Mouse (Mus musculus) liver, embryonic 14.5 days (tissue): ENCODE measurements around the gene Timp4. TPM values are rescaled to one million over a fixed set of nuclear protein-coding genes. Genes with fewer than 3 reads are reported as not detected.

Experiments used
- ATAC-seq: fragments of 200-750 bp; cut with Nextera tagmentation; 2 replicates; pipeline ENCODE4 v1.8.0; 2017; ENCODE audit warnings: moderate number of reproducible peaks, mild to moderate bottlenecking, moderate library complexity; ENCODE audit not compliant: insufficient read depth
- DNase-seq, 3 experiments: peaks; one replicate each; pipeline ENCODE4 v3.0.0-alpha.2; 2012 to 2013; ENCODE audit warnings: low read depth in 3 of 3, low spot score in 3 of 3
- H3K27ac ChIP-seq: fragments of 300-500 bp; sonication (generic); 2 replicates; pipeline ENCODE4 v1.5.1; 2014; ENCODE audit warnings: moderate library complexity, mild to moderate bottlenecking, control low read depth, inconsistent platforms
- H3K27me3 ChIP-seq: fragments of 300-500 bp; sonication (generic); 2 replicates; pipeline ENCODE4 v1.6.1; 2014; ENCODE audit warnings: mild to moderate bottlenecking, low read length, moderate library complexity; ENCODE audit not compliant: control insufficient read depth, insufficient read depth
- H3K36me3 ChIP-seq: fragments of 300-500 bp; sonication (generic); replicated peaks from 2 replicates; pipeline ENCODE4 v1.6.1; 2014; ENCODE audit warnings: low read depth; ENCODE audit not compliant: control insufficient read depth, insufficient read depth
- H3K4me1 ChIP-seq, 2 experiments: fragments of 200-500 bp in 1 of 2; fragments of 300-500 bp in 1 of 2; sonication (generic) in 1 of 2; replicated peaks; 2 replicates each; pipeline ENCODE4 v1.6.1; 2012 to 2014; ENCODE audit warnings: antibody characterized with exemption in 1 of 2, inconsistent platforms in 1 of 2, low read length in 1 of 2; ENCODE audit not compliant: control insufficient read depth in 2 of 2, insufficient read depth in 2 of 2
- H3K4me2 ChIP-seq: fragments of 300-500 bp; sonication (generic); 2 replicates; pipeline ENCODE4 v1.6.1; 2014; ENCODE audit warnings: low read depth, mild to moderate bottlenecking, control low read depth, moderate library complexity
- H3K4me3 ChIP-seq, 2 experiments: fragments of 200-500 bp in 1 of 2; fragments of 300-500 bp in 1 of 2; sonication (generic) in 1 of 2; 2 replicates each; pipeline ENCODE4 v1.5.1; 2012 to 2014; ENCODE audit warnings: low read depth in 2 of 2, low read length in 2 of 2, mild to moderate bottlenecking in 2 of 2, control low read depth in 1 of 2, inconsistent platforms in 1 of 2, moderate library complexity in 1 of 2; ENCODE audit not compliant: insufficient read depth in 1 of 2
- H3K9ac ChIP-seq: fragments of 300-500 bp; sonication (generic); replicated peaks from 2 replicates; pipeline ENCODE4 v1.6.1; 2014; ENCODE audit warnings: mild to moderate bottlenecking, control low read depth, moderate library complexity
- H3K9me3 ChIP-seq: fragments of 300-500 bp; sonication (generic); 2 replicates; pipeline ENCODE4 v1.6.1; 2016; ENCODE audit warnings: low read length, mixed read lengths; ENCODE audit not compliant: control insufficient read depth
- CTCF ChIP-seq: IDR thresholded peaks from 2 replicates; pipeline ENCODE4 v1.5.1; 2016; ENCODE audit warnings: antibody characterized with exemption, low read depth, control low read depth
- EP300 ChIP-seq: IDR thresholded peaks from 2 replicates; pipeline ENCODE4 v1.6.1; 2016; ENCODE audit warnings: antibody characterized with exemption, low read depth
- WGBS: fragments of 180-500 bp; shearing (Covaris S2); extraction: QIAGEN DNeasy Blood & Tissue Kit; methylation state at CpG from one replicate; pipeline ENCODE4 v1.1.7; 2014; ENCODE audit not compliant: insufficient replicate concordance; 5-methylcytosine and 5-hydroxymethylcytosine counted together
- polyA plus RNA-seq, 2 experiments: library from polyadenylated mRNA; depleted of rRNA in 1 of 2; stranded (reverse) in 1 of 2; unstranded in 1 of 2; fragments of >200 nt; fragmentation: Nextera tagmentation in 1 of 2; extraction: Ambion mirVana in 1 of 2; gene quantifications; 2 replicates each; pipeline versions ENCODE4 v1.2.1 to v1.2.3; 2012 to 2014

Timp4 gene
- polyA plus RNA-seq, 2 experiments: not detected

- Histone ChIP-seq H3K9me3 (no peaks in the 10 kb centered on the region), H3K4me1 (no peaks in the 10 kb centered on the region), H3K27me3 (no peaks in the 10 kb centered on the region), H3K4me3 (no peak overlapping the region), H3K36me3 (no peaks in the 10 kb centered on the region), H3K27ac (no peak overlapping the region), H3K4me2 (no peak overlapping the region), H3K9ac (no peak overlapping the region)
- 69% methylated on average over 9 of the region's 9 CpGs for WGBS
- TF ChIP-seq CTCF (no peak), EP300 (no peak)
- DNase-seq (no peak), ATAC-seq (no peak)
These were observed 13.7 kb downstream of the Timp4 start for GRCm38 (mm10) chr6:115238031-115239027.

GRCm38 (mm10) chr6:115232562-115232961 lies 19.4 kb downstream of the Timp4 start:
- Histone ChIP-seq H3K4me3 (no peak overlapping the region), H3K4me2 (no peak overlapping the region), H3K9me3 (no peaks in the 10 kb centered on the region), H3K4me1 (no peaks in the 10 kb centered on the region), H3K27me3 (no peaks in the 10 kb centered on the region), H3K36me3 (no peaks in the 10 kb centered on the region), H3K9ac (no peak overlapping the region), H3K27ac (no peak overlapping the region)
- DNase-seq: no peak
- 22% methylated on average over 1 of the region's 1 CpGs for WGBS
- TF ChIP-seq EP300 (no peak), CTCF (no peak)
- ATAC-seq: no peak

DNA sequence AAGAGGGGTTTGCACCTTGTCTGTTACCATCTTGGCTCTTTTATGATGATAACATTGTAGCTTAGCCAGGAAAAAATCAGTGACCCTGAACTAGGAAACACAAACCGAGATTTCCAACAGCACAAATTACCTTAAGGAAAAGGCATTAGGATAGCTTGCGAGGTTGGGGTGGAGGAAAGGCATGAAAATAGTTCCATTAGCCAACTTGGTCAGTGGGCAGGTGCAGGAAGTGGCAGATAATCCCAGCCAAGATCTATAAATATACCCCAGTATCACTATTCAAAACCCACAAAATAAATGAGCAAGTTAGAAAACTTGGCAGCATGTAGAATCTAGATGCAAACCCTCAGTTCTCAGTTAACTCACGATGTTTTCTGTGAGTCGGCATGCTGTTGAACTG lies 20.2 kb downstream of the Timp4 start:
- WGBS: 57% methylated on average over 4 of the region's 4 CpGs

GRCm38 (mm10) chr6:115230557-115230956 lies 21.4 kb downstream of the Timp4 start:
- Histone ChIP-seq H3K9me3 (no peaks in the 10 kb centered on the region), H3K27ac (no peak overlapping the region), H3K4me2 (no peak overlapping the region), H3K4me3 (no peak overlapping the region), H3K4me1 (no peaks in the 10 kb centered on the region), H3K27me3 (no peaks in the 10 kb centered on the region), H3K9ac (no peak overlapping the region), H3K36me3 (no peaks in the 10 kb centered on the region)
- TF ChIP-seq EP300: no peak
- TF ChIP-seq CTCF: no peak
- DNase-seq: no peak
- no peak for ATAC-seq
- WGBS: 61% methylated on average over 3 of the region's 3 CpGs

More for the DNA sequence above, 20.2 kb downstream of the Timp4 start:
- no peaks in the 10 kb centered on the region for H3K4me1 ChIP-seq
- H3K4me2 ChIP-seq: no peak overlapping the region
- H3K4me3 ChIP-seq: no peak overlapping the region
- ATAC-seq (no peak), DNase-seq (no peak)
- H3K36me3 ChIP-seq: no peaks in the 10 kb centered on the region
- TF ChIP-seq CTCF: no peak
- TF ChIP-seq EP300: no peak
- no peaks in the 10 kb centered on the region for H3K9me3 ChIP-seq
- no peak overlapping the region for H3K9ac ChIP-seq
- H3K27me3 ChIP-seq: no peaks in the 10 kb centered on the region
- no peak overlapping the region for H3K27ac ChIP-seq

DNA sequence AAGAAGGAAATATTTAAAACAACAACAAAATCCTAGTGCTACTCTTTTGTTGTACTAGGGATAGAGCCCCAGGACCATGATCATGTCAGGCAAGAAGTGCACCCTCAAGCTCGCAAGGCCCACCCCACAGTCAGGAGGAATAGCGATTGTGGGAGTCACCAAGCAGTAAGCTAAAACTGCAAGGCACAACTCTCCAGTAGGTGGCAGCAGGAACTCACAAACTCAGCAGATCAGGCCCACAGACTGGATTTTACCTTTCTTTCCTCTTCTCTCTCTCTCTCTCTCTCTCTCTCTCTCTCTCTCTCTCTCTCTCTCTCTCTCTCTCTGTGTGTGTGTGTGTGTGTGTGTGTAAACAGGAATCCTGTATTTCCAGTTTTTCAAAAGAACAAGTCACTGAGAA lies 24.5 kb downstream of the Timp4 start:
- H3K27me3 ChIP-seq: no peaks in the 10 kb centered on the region
- H3K4me1 ChIP-seq: no peaks in the 10 kb centered on the region
- no peaks in the 10 kb centered on the region for H3K9me3 ChIP-seq
- no peaks in the 10 kb centered on the region for H3K36me3 ChIP-seq
- DNase-seq (peak; percentile 18 to 39 (median 29)), ATAC-seq (no peak)
- no peak overlapping the region for H3K4me2 ChIP-seq
- H3K4me3 ChIP-seq: no peak overlapping the region
- TF ChIP-seq EP300: no peak
- peak; percentile 82 for TF ChIP-seq CTCF
- no peak overlapping the region for H3K9ac ChIP-seq
- H3K27ac ChIP-seq: no peak overlapping the region
- WGBS: 3% methylated on average over 2 of the region's 2 CpGs
